Mouse (Mus musculus) intestine, embryonic 16.5 days (tissue): ENCODE data around the gene Smpd2. TPM values are rescaled to one million over a fixed set of nuclear protein-coding genes. Genes with fewer than 3 reads are reported as not detected.

Experiments
- ATAC-seq: fragments of 200-750 bp; cut with Nextera tagmentation; 2 replicates; pipeline ENCODE4 v1.8.0; 2017; ENCODE audit warnings: moderate TSS enrichment, moderate library complexity
- H3K27ac ChIP-seq: fragments of 300-500 bp; sonication (generic); 2 replicates; pipeline ENCODE4 v1.5.1; 2014; ENCODE audit warnings: mild to moderate bottlenecking, low read length
- H3K27me3 ChIP-seq: fragments of 300-500 bp; sonication (generic); replicated peaks from 2 replicates; pipeline ENCODE4 v1.6.1; 2014; ENCODE audit warnings: low read length, control low read depth, mixed read lengths; ENCODE audit not compliant: control insufficient read depth, insufficient read depth
- H3K36me3 ChIP-seq: fragments of 300-500 bp; sonication (generic); 2 replicates; pipeline ENCODE4 v1.6.1; 2014; ENCODE audit warnings: low read length, control low read depth; ENCODE audit not compliant: control insufficient read depth, insufficient read depth
- H3K4me1 ChIP-seq: fragments of 300-500 bp; sonication (generic); 2 replicates; pipeline ENCODE4 v1.6.1; 2014; ENCODE audit warnings: low read length, control low read depth, mixed read lengths; ENCODE audit not compliant: control insufficient read depth, insufficient read depth
- H3K4me2 ChIP-seq: fragments of 300-500 bp; sonication (generic); 2 replicates; pipeline ENCODE4 v1.6.1; 2014; ENCODE audit warnings: low read depth, low read length, control low read depth
- H3K4me3 ChIP-seq: fragments of 300-500 bp; sonication (generic); 2 replicates; pipeline ENCODE4 v1.5.1; 2014; ENCODE audit warnings: mild to moderate bottlenecking, low read length
- H3K9ac ChIP-seq: fragments of 300-500 bp; sonication (generic); 2 replicates; pipeline ENCODE4 v1.6.1; 2014; ENCODE audit warnings: low read depth, low read length
- H3K9me3 ChIP-seq: fragments of 300-500 bp; sonication (generic); 2 replicates; pipeline ENCODE4 v1.6.1; 2016; ENCODE audit warnings: low read length, control low read depth; ENCODE audit not compliant: control insufficient read depth
- WGBS: fragments of 180-500 bp; shearing (Covaris S2); extraction: QIAGEN DNeasy Blood & Tissue Kit; methylation state at CpG from one replicate; pipeline ENCODE4 v1.1.7; 2014; 5-methylcytosine and 5-hydroxymethylcytosine counted together
- polyA plus RNA-seq: library from polyadenylated mRNA; unstranded; fragments of >200 nt; fragmentation: Nextera tagmentation; extraction: Ambion mirVana; gene quantifications from 2 replicates; pipeline ENCODE4 v1.2.1, GENCODE M21; 2015

The Smpd2 gene
- 62.7 and 68.9 TPM in 2 replicates for polyA plus RNA-seq

DNA sequence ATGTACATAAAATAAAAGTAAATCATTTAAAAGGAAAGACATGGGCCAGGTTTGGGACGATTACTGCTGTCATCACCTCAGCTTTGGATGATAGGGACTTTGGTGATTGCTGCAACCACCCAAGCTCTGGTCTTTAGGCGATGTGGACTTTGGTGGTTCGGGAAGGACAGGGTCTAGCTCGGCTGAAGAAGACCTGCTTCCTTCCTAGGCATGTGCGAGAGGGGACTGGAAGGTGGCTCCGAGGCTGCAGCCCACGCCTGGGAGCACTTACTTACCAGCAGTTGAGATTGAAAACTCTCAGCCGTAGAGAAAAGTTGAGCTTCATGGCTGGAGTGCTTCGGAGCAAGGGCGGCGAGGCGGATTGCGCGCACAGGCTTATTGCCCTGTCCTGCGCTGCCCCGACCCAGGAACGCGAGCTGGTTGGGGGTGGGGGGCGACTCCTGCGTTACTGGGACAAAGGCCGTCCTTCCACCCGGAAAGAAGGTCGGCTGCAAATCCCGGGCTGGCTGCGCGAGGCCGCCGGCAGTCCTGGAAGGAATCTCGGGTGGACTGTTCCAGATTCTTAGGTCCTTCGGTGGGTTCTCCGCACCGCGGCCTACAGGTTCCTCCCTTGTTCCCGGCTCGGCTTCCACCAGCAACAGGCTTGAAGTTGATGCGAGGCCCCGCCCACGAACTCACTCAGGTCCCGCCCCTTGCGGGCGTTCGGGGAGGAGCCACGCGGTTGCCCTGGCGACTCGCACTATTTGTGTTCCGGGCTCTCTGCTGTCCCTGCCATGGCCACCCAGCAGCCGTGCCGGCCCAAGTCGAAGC, at the start of gene Smpd2, which contains the start of gene Ppil6:
Gene Smpd2 (minus strand): TSS at position 662 of the 810 bp plus-strand sequence.
Gene Ppil6 (plus strand): TSS at position 732 of the 810 bp plus-strand sequence.
- 1% methylated on average over 50 of the region's 50 CpGs for WGBS
- Histone ChIP-seq H3K36me3 (peaks cover 11% of the 10 kb centered on the region), H3K4me1 (peaks cover 18% of the 10 kb centered on the region; the same call in 1 of the 2 replicates), H3K4me2 (peak within 1 kb of the TSS; percentile 96), H3K27ac (peak within 1 kb of the TSS; percentile 78), H3K4me3 (peak within 1 kb of the TSS; percentile 74), H3K9ac (peak within 1 kb of the TSS; percentile 84), H3K27me3 (no peaks in the 10 kb centered on the region), H3K9me3 (no peaks in the 10 kb centered on the region)
- peak; percentile 93 for ATAC-seq

DNA sequence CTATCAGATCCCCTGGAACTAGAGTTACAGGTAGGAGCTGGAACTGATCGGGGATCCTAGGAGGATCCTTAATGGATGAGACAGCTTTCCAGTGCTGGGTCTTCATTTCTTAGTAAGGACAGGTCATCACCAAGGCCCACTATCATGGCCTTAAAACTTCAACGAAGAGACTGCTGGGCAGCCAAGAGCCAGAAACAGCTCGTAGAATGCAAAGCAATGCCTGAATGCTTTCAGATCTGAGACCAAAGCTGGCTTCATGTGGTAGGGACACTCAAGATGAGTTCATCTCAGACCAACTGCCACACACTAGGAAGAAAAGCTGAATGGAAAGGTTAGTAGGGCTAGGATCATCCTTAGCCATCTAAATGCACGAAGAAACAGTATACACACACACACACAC, 48.8 kb upstream of the Smpd2 start:
- Histone ChIP-seq H3K9me3 (no peaks in the 10 kb centered on the region), H3K4me2 (no peak overlapping the region), H3K4me1 (no peaks in the 10 kb centered on the region), H3K27ac (no peak overlapping the region), H3K27me3 (no peaks in the 10 kb centered on the region), H3K36me3 (no peaks in the 10 kb centered on the region), H3K9ac (no peak overlapping the region), H3K4me3 (no peak overlapping the region)
- WGBS: 95% methylated on average over 4 of the region's 4 CpGs
- ATAC-seq: no peak

DNA sequence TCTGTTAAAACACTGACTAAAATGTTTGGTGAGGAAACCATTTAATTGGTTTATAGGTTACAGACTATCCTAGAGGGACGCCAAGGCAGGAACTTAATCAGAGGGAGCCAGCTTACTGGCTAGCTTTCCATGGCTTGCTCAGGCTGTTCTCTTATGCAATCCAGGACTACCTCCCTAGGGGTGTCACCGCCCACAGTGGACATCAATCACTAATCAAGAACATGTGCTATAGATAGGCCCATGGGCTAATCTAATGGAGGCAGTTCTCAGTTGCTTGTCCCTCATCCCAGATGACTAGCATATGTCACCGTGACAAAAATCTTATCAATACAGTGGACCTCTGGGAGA, 47.8 kb upstream of the Smpd2 start:
- no peaks in the 10 kb centered on the region for H3K27me3 ChIP-seq
- H3K9me3 ChIP-seq: no peaks in the 10 kb centered on the region
- no peak overlapping the region for H3K9ac ChIP-seq
- no peak overlapping the region for H3K4me2 ChIP-seq
- H3K27ac ChIP-seq: no peak overlapping the region
- WGBS: 93% methylated on average over 3 of the region's 3 CpGs
- H3K4me3 ChIP-seq: no peak overlapping the region
- H3K4me1 ChIP-seq: no peaks in the 10 kb centered on the region
- no peak for ATAC-seq
- peaks cover 2% of the 10 kb centered on the region for H3K36me3 ChIP-seq

DNA sequence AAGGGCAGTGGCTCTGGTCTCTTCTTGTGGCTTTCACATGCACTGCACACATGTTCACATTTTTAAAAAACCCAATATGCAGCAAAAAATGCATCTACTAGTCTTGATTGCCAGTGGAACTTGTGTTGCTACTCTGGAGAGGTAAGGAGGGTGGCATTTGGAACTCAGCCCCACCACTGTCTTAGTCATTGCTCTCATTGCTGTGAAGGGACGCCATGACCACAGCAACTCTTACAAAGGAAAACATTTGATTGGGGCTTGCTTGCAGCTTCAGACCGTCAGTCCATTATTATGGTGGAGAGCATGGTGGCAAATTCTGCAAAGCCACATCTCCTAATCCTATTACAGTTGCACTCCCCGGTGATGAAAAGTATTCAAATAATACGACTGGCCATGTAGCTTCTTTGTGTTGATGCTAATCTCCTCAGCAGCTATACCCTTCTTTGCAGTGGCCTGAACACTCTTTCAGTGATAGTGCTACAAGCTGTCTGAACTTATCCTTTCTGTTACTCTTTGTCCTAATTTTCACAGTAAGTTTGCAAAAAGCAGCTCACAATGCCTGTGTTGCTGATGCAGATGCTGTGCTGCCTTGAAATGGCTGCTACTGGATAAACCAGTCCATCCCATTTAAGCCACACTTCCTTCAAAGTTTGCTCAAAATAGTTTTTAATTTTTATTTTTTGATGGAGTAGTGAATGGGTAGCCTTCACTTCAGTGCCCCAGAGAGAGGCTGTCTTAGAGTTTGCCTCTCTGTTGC, 47.2 kb upstream of the Smpd2 start:
- Histone ChIP-seq H3K9me3 (no peaks in the 10 kb centered on the region), H3K4me3 (no peak overlapping the region), H3K27me3 (no peaks in the 10 kb centered on the region), H3K4me2 (no peak overlapping the region), H3K36me3 (peaks cover 7% of the 10 kb centered on the region), H3K9ac (no peak overlapping the region), H3K4me1 (no peaks in the 10 kb centered on the region), H3K27ac (no peak overlapping the region)
- ATAC-seq: no peak
- 91% methylated on average over 4 of the region's 4 CpGs for WGBS

DNA sequence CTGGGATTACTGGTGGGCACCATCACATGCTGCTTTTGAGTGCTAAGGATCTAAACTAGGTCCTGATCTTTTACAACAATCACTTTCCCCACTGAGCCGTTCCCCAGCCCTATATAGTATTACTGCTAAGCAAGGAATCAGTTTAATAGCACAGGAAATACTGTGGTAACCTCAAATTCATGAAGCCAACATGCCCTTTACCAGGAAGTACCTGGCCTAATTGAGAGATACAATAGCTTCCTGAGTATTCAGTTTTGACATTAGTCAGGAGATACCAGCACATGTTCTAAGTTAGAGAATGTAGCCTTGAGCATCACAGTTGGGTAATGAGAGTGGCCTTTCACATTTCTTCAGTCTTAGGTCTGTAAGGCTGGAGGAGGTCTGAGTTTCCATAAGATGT, 46.5 kb upstream of the Smpd2 start:
- H3K4me1 ChIP-seq: no peaks in the 10 kb centered on the region
- no peak overlapping the region for H3K27ac ChIP-seq
- H3K36me3 ChIP-seq: peaks cover 8% of the 10 kb centered on the region
- H3K4me2 ChIP-seq: no peak overlapping the region
- no peak overlapping the region for H3K9ac ChIP-seq
- 95% methylated on average over 1 of the region's 1 CpGs for WGBS
- H3K4me3 ChIP-seq: no peak overlapping the region
- ATAC-seq: no peak
- no peaks in the 10 kb centered on the region for H3K9me3 ChIP-seq
- H3K27me3 ChIP-seq: no peaks in the 10 kb centered on the region

DNA sequence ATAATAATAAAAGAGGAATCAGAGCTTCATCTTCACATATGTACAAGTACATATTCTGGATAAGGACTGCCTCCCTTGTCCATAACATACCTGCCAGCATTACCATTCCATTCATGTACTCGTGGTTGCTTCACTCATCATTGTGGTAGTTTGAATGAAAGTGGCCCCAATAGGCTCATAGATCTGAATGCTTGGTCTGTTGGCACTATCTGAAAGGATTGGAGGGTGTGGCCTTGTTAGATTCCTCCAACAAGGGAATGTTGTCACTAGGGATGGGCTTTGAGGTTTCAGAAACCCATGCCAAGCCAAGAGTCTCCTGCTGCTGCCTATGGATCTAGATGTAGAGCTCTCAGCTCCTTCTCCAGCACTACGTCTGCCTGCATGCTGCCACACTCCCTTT, 45.8 kb upstream of the Smpd2 start:
- no peak for ATAC-seq
- no peak overlapping the region for H3K4me3 ChIP-seq
- H3K4me1 ChIP-seq: no peaks in the 10 kb centered on the region
- no peak overlapping the region for H3K9ac ChIP-seq
- WGBS: 93% methylated on average over 2 of the region's 2 CpGs
- no peaks in the 10 kb centered on the region for H3K27me3 ChIP-seq
- peaks cover 14% of the 10 kb centered on the region for H3K36me3 ChIP-seq
- no peak overlapping the region for H3K27ac ChIP-seq
- no peak overlapping the region for H3K4me2 ChIP-seq
- no peaks in the 10 kb centered on the region for H3K9me3 ChIP-seq

DNA sequence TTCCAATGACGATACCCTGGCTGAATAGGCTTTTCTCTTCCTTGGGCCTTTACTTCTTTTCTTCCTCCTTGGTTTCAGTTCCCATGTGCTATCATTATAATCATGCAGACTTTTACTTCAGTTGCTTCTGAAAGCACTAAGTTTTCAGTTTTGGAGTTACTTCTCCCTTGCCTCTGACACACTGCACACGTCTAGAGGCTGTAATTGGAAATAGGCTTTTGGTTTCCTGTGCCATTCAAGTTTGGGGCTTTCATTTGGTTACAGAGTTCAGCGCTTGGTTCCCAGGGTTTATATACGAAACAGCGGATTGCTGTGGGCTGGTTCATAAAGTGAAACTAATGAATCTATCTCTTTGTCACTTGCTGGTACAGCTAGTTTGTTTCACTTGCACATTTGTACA, 39.8 kb upstream of the Smpd2 start:
- WGBS: 85% methylated on average over 5 of the region's 5 CpGs
- Histone ChIP-seq H3K9me3 (no peaks in the 10 kb centered on the region), H3K36me3 (peaks cover 14% of the 10 kb centered on the region), H3K9ac (no peak overlapping the region), H3K4me1 (no peaks in the 10 kb centered on the region), H3K4me2 (no peak overlapping the region), H3K27ac (no peak overlapping the region), H3K27me3 (no peaks in the 10 kb centered on the region), H3K4me3 (no peak overlapping the region)
- no peak for ATAC-seq

DNA sequence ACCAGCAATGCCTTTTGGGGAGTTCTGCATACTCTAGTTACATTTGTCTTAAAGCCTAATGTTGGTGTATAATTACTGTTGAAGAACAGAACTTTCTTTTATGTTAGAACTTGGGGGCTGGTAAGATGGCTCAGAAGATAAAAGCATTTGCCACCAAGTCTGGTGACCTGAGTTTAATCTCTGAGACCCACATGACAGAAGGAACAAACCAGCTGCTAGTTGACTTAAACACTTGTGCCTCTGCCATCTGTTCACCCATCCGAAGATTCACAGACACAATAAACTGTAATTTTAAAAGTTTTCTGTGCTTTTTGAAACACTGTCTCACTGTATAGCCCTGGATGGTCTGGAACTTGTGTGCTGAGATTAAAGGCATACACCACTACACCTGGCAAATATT, 35.5 kb upstream of the Smpd2 start:
- Histone ChIP-seq H3K36me3 (no peaks in the 10 kb centered on the region), H3K9me3 (no peaks in the 10 kb centered on the region), H3K4me3 (no peak overlapping the region), H3K27ac (no peak overlapping the region), H3K27me3 (no peaks in the 10 kb centered on the region), H3K4me1 (peaks cover 16% of the 10 kb centered on the region), H3K4me2 (no peak overlapping the region), H3K9ac (no peak overlapping the region)
- 67% methylated on average over 1 of the region's 1 CpGs for WGBS
- ATAC-seq: no peak

DNA sequence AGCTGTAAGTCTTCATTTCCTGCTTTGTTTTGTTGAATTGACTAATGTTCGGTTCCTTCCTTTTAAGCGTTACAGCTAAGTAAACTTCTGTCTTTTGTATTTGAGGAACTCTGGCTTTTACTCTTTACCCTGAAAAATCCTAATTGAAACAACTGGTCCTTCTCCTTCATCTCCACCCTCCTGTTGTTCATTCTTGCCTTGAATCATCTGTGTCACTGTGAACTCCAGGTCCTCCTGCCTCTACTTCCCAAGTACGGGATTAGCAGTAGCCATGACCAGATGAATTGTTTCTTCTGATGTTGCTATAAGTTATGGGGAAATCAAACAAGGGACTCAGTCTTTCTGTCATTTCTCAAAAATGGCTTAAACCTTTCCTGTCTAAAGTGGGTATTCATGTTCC, 33.2 kb upstream of the Smpd2 start:
- H3K4me2 ChIP-seq: no peak overlapping the region
- H3K4me1 ChIP-seq: peaks cover 16% of the 10 kb centered on the region
- ATAC-seq: no peak
- WGBS: 49% methylated on average over 3 of the region's 3 CpGs
- H3K4me3 ChIP-seq: no peak overlapping the region
- H3K27ac ChIP-seq: no peak overlapping the region
- no peaks in the 10 kb centered on the region for H3K9me3 ChIP-seq
- no peaks in the 10 kb centered on the region for H3K36me3 ChIP-seq
- H3K9ac ChIP-seq: no peak overlapping the region
- no peaks in the 10 kb centered on the region for H3K27me3 ChIP-seq
